Mouse (Mus musculus) forebrain, embryonic 11.5 days (tissue): ENCODE results near the gene Tob2. TPM values are rescaled to one million over a fixed set of nuclear protein-coding genes. Genes with fewer than 3 reads are reported as not detected.

Experiments
- ATAC-seq: fragments of 200-750 bp; cut with Nextera tagmentation; replicated peaks from 2 replicates; pipeline ENCODE4 v1.8.0; 2017; ENCODE audit warnings: moderate TSS enrichment; ENCODE audit not compliant: low FRiP score
- DNase-seq: peaks from one replicate; pipeline ENCODE4 v3.0.0-alpha.2; 2017; ENCODE audit warnings: low spot score
- H3K27ac ChIP-seq: fragments of 300-500 bp; sonication (generic); 2 replicates; pipeline ENCODE4 v1.5.1; 2014; ENCODE audit warnings: low read depth, low read length
- H3K27me3 ChIP-seq: fragments of 300-500 bp; sonication (generic); 2 replicates; pipeline ENCODE4 v1.6.1; 2014; ENCODE audit warnings: mild to moderate bottlenecking, low read length, mixed read lengths; ENCODE audit not compliant: control insufficient read depth, insufficient read depth
- H3K36me3 ChIP-seq: fragments of 300-500 bp; sonication (generic); 2 replicates; pipeline ENCODE4 v1.6.1; 2014; ENCODE audit warnings: mild to moderate bottlenecking, low read length, moderate library complexity, mixed read lengths; ENCODE audit not compliant: control insufficient read depth, insufficient read depth
- H3K4me1 ChIP-seq: fragments of 300-500 bp; sonication (generic); replicated peaks from 2 replicates; pipeline ENCODE4 v1.6.1; 2014; ENCODE audit warnings: low read length, mixed read lengths; ENCODE audit not compliant: control insufficient read depth, insufficient read depth
- H3K4me2 ChIP-seq: fragments of 300-500 bp; sonication (generic); 2 replicates; pipeline ENCODE4 v1.6.1; 2014; ENCODE audit warnings: low read depth, mild to moderate bottlenecking, low read length, moderate library complexity, mixed read lengths; ENCODE audit not compliant: severe bottlenecking
- H3K4me3 ChIP-seq: fragments of 300-500 bp; sonication (generic); 2 replicates; pipeline ENCODE4 v1.5.1; 2014; ENCODE audit warnings: low read depth, low read length
- H3K9ac ChIP-seq: fragments of 300-500 bp; sonication (generic); 2 replicates; pipeline ENCODE4 v1.6.1; 2014; ENCODE audit warnings: low read length
- H3K9me3 ChIP-seq: fragments of 300-500 bp; sonication (generic); 2 replicates; pipeline ENCODE4 v1.6.1; 2016; ENCODE audit warnings: low read length, mixed read lengths; ENCODE audit not compliant: control insufficient read depth
- WGBS: fragments of 180-500 bp; shearing (Covaris S2); extraction: QIAGEN DNeasy Blood & Tissue Kit; methylation state at CpG from one replicate; pipeline ENCODE4 v1.1.7; 2014; 5-methylcytosine and 5-hydroxymethylcytosine counted together
- polyA plus RNA-seq: library from polyadenylated mRNA; unstranded; fragments of >200 nt; fragmentation: Nextera tagmentation; extraction: Ambion mirVana; gene quantifications from 2 replicates; pipeline ENCODE4 v1.2.1, GENCODE M21; 2014

Gene Tob2
- polyA plus RNA-seq, 1 experiment from 2014 or later: 23.6 TPM

GRCm38 (mm10) chr15:81856938-81857723, 1.5 kb downstream of the Tob2 start:
- Histone ChIP-seq H3K27ac (peak overlapping the region; percentile 74; the same call in 1 of the 2 replicates), H3K4me2 (peak overlapping the region; percentile 93), H3K36me3 (no peaks in the 10 kb centered on the region), H3K27me3 (no peaks in the 10 kb centered on the region), H3K4me3 (peak overlapping the region; percentile 73), H3K9ac (peak overlapping the region; percentile 71), H3K9me3 (no peaks in the 10 kb centered on the region), H3K4me1 (peaks cover 5% of the 10 kb centered on the region; the same call in 1 of the 2 replicates)
- DNase-seq (no peak), ATAC-seq (no peak)
- 0% methylated on average over 14 of the region's 14 CpGs for WGBS

DNA sequence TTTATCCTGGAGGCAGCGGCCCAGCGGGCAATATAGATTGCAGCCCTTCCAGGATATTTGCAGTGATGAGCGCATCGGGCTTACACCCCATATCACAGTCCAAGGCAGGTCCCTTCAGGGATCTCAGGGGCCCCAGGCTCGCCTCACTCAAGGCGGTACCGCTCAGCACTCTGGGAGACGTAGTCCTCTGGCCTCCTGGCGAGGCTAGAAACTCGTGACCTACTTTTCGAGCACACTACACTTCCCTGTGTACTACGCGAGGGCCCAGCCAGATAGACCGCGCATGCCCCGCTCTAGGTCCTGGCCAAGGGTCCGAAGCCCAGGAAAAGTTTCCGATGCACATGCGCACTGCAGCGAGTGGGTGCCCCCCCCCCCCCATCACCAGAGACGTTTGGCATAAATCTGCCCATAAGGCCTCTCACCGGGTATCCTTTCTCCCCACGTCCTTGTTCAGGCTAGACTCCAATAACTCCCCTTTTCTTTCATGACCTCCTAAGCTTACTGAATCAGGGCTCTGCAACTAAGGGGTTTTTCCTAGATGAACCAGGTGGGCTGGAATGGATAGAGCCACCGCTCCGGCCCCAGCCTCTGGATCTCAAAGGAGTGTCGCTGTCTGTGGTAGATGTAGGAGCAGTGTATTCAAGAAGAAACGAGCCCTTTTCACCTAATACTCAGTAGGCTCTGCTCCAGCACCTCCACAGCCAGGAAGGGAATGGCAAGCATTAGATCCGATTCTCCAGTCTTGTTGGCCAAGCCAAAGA, 2.4 kb downstream of the Tob2 start:
- no peaks in the 10 kb centered on the region for H3K9me3 ChIP-seq
- DNase-seq (peak; percentile 93), ATAC-seq (peak; percentile 90)
- H3K4me1 ChIP-seq: peaks cover 5% of the 10 kb centered on the region; the same call in 1 of the 2 replicates
- H3K27me3 ChIP-seq: no peaks in the 10 kb centered on the region
- H3K9ac ChIP-seq: peak overlapping the region; percentile 71
- peak overlapping the region; percentile 50; the same call in 1 of the 2 replicates for H3K27ac ChIP-seq
- WGBS: under 1% methylated on average over 28 of the region's 28 CpGs
- H3K4me3 ChIP-seq: peak overlapping the region; percentile 73
- H3K4me2 ChIP-seq: peak overlapping the region; percentile 93
- no peaks in the 10 kb centered on the region for H3K36me3 ChIP-seq

DNA sequence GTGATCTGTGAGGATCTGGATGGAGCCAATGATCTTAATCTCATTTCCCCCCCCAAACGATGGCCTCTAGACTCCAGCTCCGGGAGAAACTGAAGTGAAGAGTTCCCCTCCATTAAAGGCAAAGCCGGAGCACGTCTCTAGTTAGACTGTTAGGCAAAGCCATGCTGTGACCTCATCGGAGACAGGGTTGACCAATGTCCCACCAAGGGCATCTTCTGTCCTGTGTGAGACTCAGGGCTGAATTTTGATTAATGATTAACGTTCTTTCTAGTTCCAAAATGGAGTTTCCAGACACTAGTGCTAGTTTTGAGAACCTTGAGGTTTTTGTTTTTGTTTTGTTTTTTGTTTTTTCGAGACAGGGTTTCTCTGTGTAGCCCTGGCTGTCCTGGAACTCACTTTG, 5.5 kb downstream of the Tob2 start:
- 88% methylated on average over 7 of the region's 7 CpGs for WGBS
- Histone ChIP-seq H3K4me3 (no peak overlapping the region), H3K27ac (no peak overlapping the region), H3K36me3 (peaks cover 6% of the 10 kb centered on the region; the same call in 1 of the 2 replicates), H3K4me1 (peaks cover 2% of the 10 kb centered on the region; the same call in 1 of the 2 replicates), H3K9me3 (no peaks in the 10 kb centered on the region), H3K9ac (no peak overlapping the region), H3K4me2 (no peak overlapping the region), H3K27me3 (no peaks in the 10 kb centered on the region)
- DNase-seq (no peak), ATAC-seq (no peak)

DNA sequence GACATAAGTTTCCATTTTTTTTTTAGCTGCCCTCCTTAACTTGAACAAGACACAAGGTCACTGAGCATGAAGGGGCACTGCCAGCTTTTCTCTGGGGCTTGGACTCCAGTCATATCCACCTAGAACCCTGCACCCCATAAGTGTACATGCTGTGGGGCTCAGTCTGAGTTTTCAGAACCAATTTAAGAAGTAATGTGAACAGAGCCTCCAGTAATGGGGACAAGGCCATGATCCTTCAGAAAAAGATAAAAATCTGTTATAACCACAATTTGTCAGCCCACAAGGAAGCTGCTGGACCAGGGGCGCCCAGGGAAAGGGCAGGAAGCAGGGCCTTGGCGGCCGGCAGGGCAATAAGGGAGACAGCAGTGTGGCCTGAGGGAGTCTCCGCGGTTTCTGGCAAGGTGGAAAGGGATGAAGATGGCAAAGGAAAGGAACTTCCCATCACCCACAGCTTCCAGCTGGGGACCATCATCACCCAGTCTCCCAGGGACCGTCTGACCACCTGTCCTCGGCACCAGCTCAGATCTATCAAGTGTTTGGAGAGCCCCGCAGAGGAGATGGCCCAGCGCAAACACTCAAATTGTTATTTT, 6.1 kb downstream of the Tob2 start:
- DNase-seq (no peak), ATAC-seq (no peak)
- Histone ChIP-seq H3K4me3 (no peak overlapping the region), H3K36me3 (peaks cover 6% of the 10 kb centered on the region; the same call in 1 of the 2 replicates), H3K27me3 (no peaks in the 10 kb centered on the region), H3K27ac (no peak overlapping the region), H3K4me2 (no peak overlapping the region), H3K9me3 (no peaks in the 10 kb centered on the region), H3K4me1 (peaks cover 2% of the 10 kb centered on the region; the same call in 1 of the 2 replicates), H3K9ac (no peak overlapping the region)
- 91% methylated on average over 9 of the region's 9 CpGs for WGBS

DNA sequence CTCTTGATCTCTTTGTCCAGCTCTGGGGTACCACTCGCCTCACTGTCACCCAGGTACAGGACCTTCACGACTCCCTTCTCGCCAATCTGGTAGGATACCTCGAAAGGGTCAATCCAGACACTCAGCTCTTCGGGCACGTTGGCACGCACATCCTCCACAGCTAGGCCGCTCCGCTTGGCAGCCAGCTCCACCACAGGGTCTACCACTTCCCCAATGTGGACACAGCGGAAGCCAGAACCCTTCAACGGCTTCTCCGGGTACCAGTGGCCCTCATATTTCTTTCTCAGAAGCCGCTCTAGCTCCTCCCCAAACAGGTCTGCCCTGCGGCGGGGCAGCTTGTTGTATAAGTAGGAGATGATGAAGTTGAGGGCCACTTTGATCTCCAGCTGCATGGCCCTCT, 7.2 kb downstream of the Tob2 start:
- Histone ChIP-seq H3K9me3 (no peaks in the 10 kb centered on the region), H3K36me3 (peaks cover 6% of the 10 kb centered on the region; the same call in 1 of the 2 replicates), H3K4me3 (no peak overlapping the region), H3K27ac (no peak overlapping the region), H3K4me2 (no peak overlapping the region), H3K27me3 (no peaks in the 10 kb centered on the region), H3K9ac (no peak overlapping the region), H3K4me1 (peaks cover 2% of the 10 kb centered on the region; the same call in 1 of the 2 replicates)
- no peak for DNase-seq
- 95% methylated on average over 15 of the region's 15 CpGs for WGBS
- ATAC-seq: no peak

DNA sequence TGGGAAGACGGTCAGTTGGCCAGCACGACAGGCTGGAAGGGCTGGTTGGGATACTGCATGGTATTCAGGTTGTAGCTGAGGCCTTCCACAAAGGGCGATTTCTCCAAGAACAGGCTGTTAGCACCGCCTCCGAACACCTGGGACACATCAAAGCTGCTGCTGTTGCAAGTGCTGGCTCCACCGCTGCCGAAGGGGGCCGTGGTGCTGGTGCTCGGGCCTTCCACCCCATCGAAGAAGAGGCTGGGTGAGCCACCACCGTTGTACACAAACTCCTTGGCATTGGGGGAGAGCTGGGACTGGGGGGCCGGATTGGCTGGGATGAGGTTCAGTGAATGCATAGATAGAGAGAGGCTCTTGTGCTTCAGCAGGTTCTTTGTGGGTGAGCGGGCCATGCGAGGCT, 7.9 kb downstream of the Tob2 start:
- DNase-seq (no peak), ATAC-seq (no peak)
- H3K4me2 ChIP-seq: no peak overlapping the region
- H3K27ac ChIP-seq: no peak overlapping the region
- H3K27me3 ChIP-seq: no peaks in the 10 kb centered on the region
- H3K9ac ChIP-seq: no peak overlapping the region
- WGBS: 89% methylated on average over 14 of the region's 14 CpGs
- peaks cover under 1% of the 10 kb centered on the region; the same call in 1 of the 2 replicates for H3K4me1 ChIP-seq
- no peak overlapping the region for H3K4me3 ChIP-seq
- peaks cover 6% of the 10 kb centered on the region; the same call in 1 of the 2 replicates for H3K36me3 ChIP-seq
- no peaks in the 10 kb centered on the region for H3K9me3 ChIP-seq

DNA sequence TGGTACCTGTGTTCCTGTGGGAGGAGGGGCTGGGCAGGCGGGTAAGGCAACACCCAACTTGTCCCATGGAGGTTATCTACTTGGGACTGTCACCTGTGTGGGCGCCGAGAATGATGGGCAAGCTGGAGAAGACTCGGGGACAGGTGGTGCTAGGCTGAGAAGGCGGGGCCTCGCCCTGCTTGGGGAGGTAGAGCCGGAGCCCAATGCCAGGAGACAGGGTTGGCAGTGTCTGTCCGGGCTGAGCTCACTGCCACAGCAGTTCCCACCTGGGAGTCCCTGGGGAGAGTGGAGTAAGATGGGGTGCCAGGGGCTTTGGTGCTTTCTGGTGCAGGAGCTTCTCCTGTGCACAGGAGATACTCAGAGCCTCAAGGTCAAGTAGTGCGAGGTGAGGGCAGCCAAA, 9.5 kb downstream of the Tob2 start:
- DNase-seq: no peak
- Histone ChIP-seq H3K4me3 (no peak overlapping the region), H3K4me1 (no peaks in the 10 kb centered on the region), H3K36me3 (peaks cover 6% of the 10 kb centered on the region; the same call in 1 of the 2 replicates), H3K27me3 (no peaks in the 10 kb centered on the region), H3K27ac (no peak overlapping the region), H3K4me2 (no peak overlapping the region), H3K9ac (no peak overlapping the region), H3K9me3 (no peaks in the 10 kb centered on the region)
- 89% methylated on average over 9 of the region's 9 CpGs for WGBS
- ATAC-seq: no peak

DNA sequence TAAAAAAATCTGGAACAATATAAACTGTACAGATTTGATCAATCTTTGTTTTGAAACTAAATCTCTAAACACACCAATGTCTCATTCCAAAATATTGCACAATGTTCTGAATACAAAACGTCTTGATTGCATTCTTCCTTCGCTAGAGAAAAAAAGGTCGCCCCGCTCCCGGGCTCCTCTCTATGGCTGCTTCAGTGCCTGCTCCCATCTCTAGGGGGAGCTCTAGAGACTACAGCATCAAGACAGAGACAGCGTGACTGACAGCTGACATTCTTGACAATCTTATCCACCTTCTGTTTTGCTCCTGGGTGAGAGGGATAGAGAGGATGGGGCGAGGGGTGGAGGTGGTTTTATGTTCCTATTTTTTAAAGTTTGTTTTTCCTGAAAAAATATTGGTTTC, 10.3 kb downstream of the Tob2 start:
- H3K4me3 ChIP-seq: no peak overlapping the region
- WGBS: 45% methylated on average over 7 of the region's 7 CpGs
- H3K4me2 ChIP-seq: no peak overlapping the region
- ATAC-seq (no peak), DNase-seq (peak; percentile 64)
- H3K9me3 ChIP-seq: no peaks in the 10 kb centered on the region
- no peak overlapping the region for H3K27ac ChIP-seq
- no peaks in the 10 kb centered on the region for H3K27me3 ChIP-seq
- peaks cover 6% of the 10 kb centered on the region; the same call in 1 of the 2 replicates for H3K36me3 ChIP-seq
- no peak overlapping the region for H3K9ac ChIP-seq
- no peaks in the 10 kb centered on the region for H3K4me1 ChIP-seq
